Mouse (Mus musculus) kidney, postnatal 10 days (tissue): Measurements from ENCODE around the gene Rhbdl1.

ENCODE experiments used
- DNase-seq: peaks from one replicate; pipeline ENCODE4 v3.0.0; 2021; ENCODE audit warnings: mixed read lengths

The Rhbdl1 gene

GRCm38 (mm10) chr17:25837076-25837410, at the start of gene Rhbdl1:
Gene Rhbdl1, minus strand, starts transcription at chr17:25837295.
- peak; percentile 84 for DNase-seq

GRCm38 (mm10) chr17:25886806-25887205, 49.7 kb upstream of the Rhbdl1 start:
- DNase-seq = no peak

- DNase-seq = no peak
These were observed 48.5 kb upstream of the Rhbdl1 start for GRCm38 (mm10) chr17:25885636-25886035.

- no peak for DNase-seq
These were observed 46.7 kb upstream of the Rhbdl1 start for GRCm38 (mm10) chr17:25883824-25884223.

GRCm38 (mm10) chr17:25883268-25883667, 46.2 kb upstream of the Rhbdl1 start:
- no peak for DNase-seq

- no peak for DNase-seq
These were observed 45.2 kb upstream of the Rhbdl1 start for GRCm38 (mm10) chr17:25882306-25882705.

- no peak for DNase-seq
These were observed 44.6 kb upstream of the Rhbdl1 start for GRCm38 (mm10) chr17:25881691-25882090.

GRCm38 (mm10) chr17:25880913-25881641, 44.0 kb upstream of the Rhbdl1 start:
- DNase-seq = no peak

GRCm38 (mm10) chr17:25880196-25880910, 43.3 kb upstream of the Rhbdl1 start, which contains the start of gene Wfikkn1:
Gene Wfikkn1, minus strand, starts transcription at chr17:25880858.
- no peak for DNase-seq

GRCm38 (mm10) chr17:25879750-25880149, 42.7 kb upstream of the Rhbdl1 start:
- no peak for DNase-seq

GRCm38 (mm10) chr17:25879261-25879660, 42.2 kb upstream of the Rhbdl1 start:
- DNase-seq = peak; percentile 73

GRCm38 (mm10) chr17:25878611-25879180, 41.6 kb upstream of the Rhbdl1 start:
- no peak for DNase-seq

- DNase-seq = no peak
These were observed 40.9 kb upstream of the Rhbdl1 start for GRCm38 (mm10) chr17:25877741-25878610.

GRCm38 (mm10) chr17:25877025-25877424, 39.9 kb upstream of the Rhbdl1 start:
- no peak for DNase-seq

- DNase-seq = peak; percentile 72
These were observed 39.3 kb upstream of the Rhbdl1 start for GRCm38 (mm10) chr17:25876347-25876915.

- DNase-seq = peak; percentile 94
These were observed 38.4 kb upstream of the Rhbdl1 start for GRCm38 (mm10) chr17:25875171-25876136.

GRCm38 (mm10) chr17:25874721-25875170, 37.7 kb upstream of the Rhbdl1 start, which contains the start of gene Mettl26:
Gene Mettl26, plus strand, starts transcription at chr17:25875074.
- DNase-seq = peak; percentile 96

- DNase-seq = no peak
These were observed 37.1 kb upstream of the Rhbdl1 start for GRCm38 (mm10) chr17:25874148-25874720.

GRCm38 (mm10) chr17:25873405-25874147, 36.5 kb upstream of the Rhbdl1 start:
- no peak for DNase-seq

- no peak for DNase-seq
These were observed 35.6 kb upstream of the Rhbdl1 start for GRCm38 (mm10) chr17:25872676-25873075.
